In the genomic region with DNA sequence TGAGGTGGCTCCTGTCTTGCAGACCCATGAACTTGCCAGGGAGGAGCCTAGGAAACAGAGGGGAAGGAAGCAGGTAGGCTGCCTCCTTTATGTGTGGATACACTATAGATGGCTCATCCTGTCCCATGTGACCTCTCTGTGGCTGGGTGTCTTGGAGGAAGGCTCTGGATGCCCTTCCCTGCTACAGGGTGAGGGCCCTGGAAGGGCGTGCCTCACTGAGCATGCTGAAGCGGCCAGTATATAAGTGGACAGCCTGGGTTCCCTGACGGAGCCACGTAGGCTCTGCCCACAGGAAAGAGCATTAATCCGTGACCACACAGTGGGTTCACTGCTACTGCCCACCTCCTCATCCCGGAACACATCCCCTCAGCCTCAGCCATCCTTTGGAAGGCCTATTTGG, we compare ENCODE assay signal across 34 mouse cellular contexts. TPM values are rescaled to one million over a fixed set of nuclear protein-coding genes. Genes with fewer than 3 reads are reported as not detected.
DNase-seq lines count a peak whose midpoint lies in the region; ATAC-seq and TF ChIP-seq lines count a peak whose summit lies in the region.
"Had no signal": no experiment of that assay in that cellular context is flagged by ENCODE, and none has a peak within 500 bp of the region (broad histone marks: within the 10 kb centered on the region; RNA-seq: fewer than 3 reads in every experiment).

No protein-coding gene starts in this region.

- no peak overlapping the region for H3K4me2 ChIP-seq in kidney, embryonic 16.5 days (replicated peaks; ENCODE audit: low read depth, low read length)
- H3K4me2 ChIP-seq in lung, embryonic 16.5 days (ENCODE audit: low read depth, low read length): no peak overlapping the region
- no peak overlapping the region for H3K4me2 ChIP-seq in stomach, postnatal 0 days (replicated peaks; ENCODE audit: low read depth)
- H3K4me2 ChIP-seq in forebrain, embryonic 12.5 days: no peak overlapping the region
- H3K4me2 ChIP-seq: embryonic facial prominence, embryonic 12.5 days; limb, embryonic 13.5 days; liver, embryonic 12.5 days; lung, embryonic 14.5 days; midbrain, embryonic 12.5 days had no signal

- H3K27me3 ChIP-seq in kidney, embryonic 16.5 days (ENCODE audit: insufficient read depth, low read length): no peaks in the 10 kb centered on the region
- no peaks in the 10 kb centered on the region for H3K27me3 ChIP-seq in lung, embryonic 16.5 days (ENCODE audit: control insufficient read depth, insufficient read depth, low read depth, low read length)
- no peaks in the 10 kb centered on the region for H3K27me3 ChIP-seq in stomach, postnatal 0 days (ENCODE audit: control insufficient read depth, insufficient read depth, low read length)
- H3K27me3 ChIP-seq in forebrain, embryonic 12.5 days: no peaks in the 10 kb centered on the region
- H3K27me3 ChIP-seq: embryonic facial prominence, embryonic 12.5 days; limb, embryonic 13.5 days; midbrain, embryonic 12.5 days had no signal

- WGBS in kidney, embryonic 16.5 days: 52% methylated on average over 6 of the region's 6 CpGs
- 64% methylated on average over 6 of the region's 6 CpGs for WGBS in lung, embryonic 16.5 days
- WGBS in stomach, postnatal 0 days: 73% methylated on average over 6 of the region's 6 CpGs
- 84% methylated on average over 6 of the region's 6 CpGs for WGBS in forebrain, embryonic 12.5 days

- no peak overlapping the region for H3K9ac ChIP-seq in kidney, embryonic 16.5 days (replicated peaks; ENCODE audit: low read length)
- H3K9ac ChIP-seq in lung, embryonic 16.5 days (ENCODE audit: low read length): no peak overlapping the region
- no peak overlapping the region for H3K9ac ChIP-seq in stomach, postnatal 0 days (ENCODE audit: low read length)
- H3K9ac ChIP-seq in forebrain, embryonic 12.5 days: no peak overlapping the region
- H3K9ac ChIP-seq: embryonic facial prominence, embryonic 12.5 days; limb, embryonic 13.5 days; liver, embryonic 12.5 days; lung, embryonic 14.5 days; midbrain, embryonic 12.5 days had no signal

- H3K4me3 ChIP-seq in kidney, embryonic 16.5 days (ENCODE audit: low read length): no peak overlapping the region
- no peak overlapping the region for H3K4me3 ChIP-seq in lung, embryonic 16.5 days (ENCODE audit: low read length)
- no peak overlapping the region for H3K4me3 ChIP-seq in stomach, postnatal 0 days (ENCODE audit: low read depth, low read length)
- no peak overlapping the region for H3K4me3 ChIP-seq in forebrain, embryonic 12.5 days (replicated peaks)
- H3K4me3 ChIP-seq: embryonic facial prominence, embryonic 12.5 days; layer of hippocampus, adult 2 months; left cerebral cortex, adult 2 months; limb, embryonic 13.5 days; liver, embryonic 12.5 days; megakaryocyte, embryonic 14.5 days; midbrain, embryonic 12.5 days had no signal

- TF ChIP-seq EP300 in stomach, postnatal 0 days (optimal IDR thresholded peaks at IDR 0.05): no peak

- no peaks in the 10 kb centered on the region for H3K4me1 ChIP-seq in kidney, embryonic 16.5 days (ENCODE audit: insufficient read depth, low read length)
- no peaks in the 10 kb centered on the region; the same call in 1 of the 2 replicates for H3K4me1 ChIP-seq in lung, embryonic 16.5 days (replicated peaks; ENCODE audit: control insufficient read depth, insufficient read depth, low read length)
- no peaks in the 10 kb centered on the region for H3K4me1 ChIP-seq in stomach, postnatal 0 days (replicated peaks; ENCODE audit: control insufficient read depth, insufficient read depth)
- H3K4me1 ChIP-seq in forebrain, embryonic 12.5 days: no peaks in the 10 kb centered on the region
- H3K4me1 ChIP-seq: embryonic facial prominence, embryonic 12.5 days; limb, embryonic 13.5 days; midbrain, embryonic 12.5 days had no signal

- H3K9me3 ChIP-seq in kidney, embryonic 16.5 days (ENCODE audit: low read length): no peaks in the 10 kb centered on the region
- H3K9me3 ChIP-seq in lung, embryonic 16.5 days (ENCODE audit: control insufficient read depth, low read length): no peaks in the 10 kb centered on the region
- H3K9me3 ChIP-seq in stomach, postnatal 0 days (ENCODE audit: control insufficient read depth, low read length): no peaks in the 10 kb centered on the region
- H3K9me3 ChIP-seq in forebrain, embryonic 12.5 days: no peaks in the 10 kb centered on the region
- H3K9me3 ChIP-seq: embryonic facial prominence, embryonic 12.5 days; limb, embryonic 13.5 days; liver, embryonic 12.5 days; megakaryocyte, embryonic 14.5 days; midbrain, embryonic 12.5 days had no signal

- no peak for TF ChIP-seq CTCF in stomach, postnatal 0 days (IDR thresholded peaks at IDR 0.05; ENCODE audit: low read depth)

- H3K36me3 ChIP-seq in kidney, embryonic 16.5 days (ENCODE audit: insufficient read depth, low read length): no peaks in the 10 kb centered on the region
- H3K36me3 ChIP-seq in lung, embryonic 16.5 days (ENCODE audit: control insufficient read depth, insufficient read depth, low read length): no peaks in the 10 kb centered on the region
- H3K36me3 ChIP-seq in stomach, postnatal 0 days (ENCODE audit: control insufficient read depth, insufficient read depth, low read length): no peaks in the 10 kb centered on the region
- H3K36me3 ChIP-seq in forebrain, embryonic 12.5 days (replicated peaks): no peaks in the 10 kb centered on the region
- H3K36me3 ChIP-seq: embryonic facial prominence, embryonic 12.5 days; limb, embryonic 13.5 days; liver, embryonic 12.5 days; midbrain, embryonic 12.5 days had no signal

- 0 out of 2 replicates have a peak, but pooled peaks have one; percentile 15 for ATAC-seq in kidney, embryonic 16.5 days (ENCODE audit: low FRiP score, low TSS enrichment)
- peak; percentile 68 for ATAC-seq in lung, embryonic 16.5 days (ENCODE audit: low read depth)
- peak; percentile 38; the same call in 1 of the 2 replicates for ATAC-seq in stomach, postnatal 0 days (ENCODE audit: low FRiP score, low TSS enrichment)
- ATAC-seq in forebrain, embryonic 12.5 days (ENCODE audit: low FRiP score): no peak
- ATAC-seq: CD4-positive, CD25-positive, alpha-beta regulatory T cell, adult 4 months; forebrain, embryonic 16.5 days; hindbrain, embryonic 16.5 days had no signal

- DNase-seq in kidney, postnatal 36 days: no peak
- peak; percentile 65 for DNase-seq in lung, postnatal 25 days (ENCODE audit: low spot score)
- no peak for DNase-seq in stomach, postnatal 0 days (ENCODE audit: low spot score)
- DNase-seq in ovary, postnatal 10 days (ENCODE audit: low spot score): no peak
- DNase-seq: adrenal gland, postnatal 14 days; cerebellum, adult 11 months; cerebellum, adult 9-10 months; cerebellum, postnatal 36 days; heart, postnatal 14 days; kidney, adult 8-10 months; kidney, postnatal 25 days; lung, embryonic 14.5 days; retina, postnatal 1 day; right cerebral cortex, postnatal 14 days; thymus, postnatal 4 days had no signal

- no peak overlapping the region for H3K27ac ChIP-seq in kidney, embryonic 16.5 days (ENCODE audit: low read length)
- peak overlapping the region; percentile 67 for H3K27ac ChIP-seq in lung, embryonic 16.5 days (ENCODE audit: low read length)
- H3K27ac ChIP-seq in stomach, postnatal 0 days (replicated peaks): no peak overlapping the region
- no peak overlapping the region for H3K27ac ChIP-seq in forebrain, embryonic 12.5 days
- H3K27ac ChIP-seq: embryonic facial prominence, embryonic 12.5 days; layer of hippocampus, adult 2 months; left cerebral cortex, adult 2 months; limb, embryonic 13.5 days; liver, embryonic 12.5 days; midbrain, embryonic 12.5 days had no signal

RNA-seq across cellular contexts. Expression of gene Ace3, which starts 5.0 kb away (rescaled TPM):
- not detected in 2 replicates for polyA plus RNA-seq in kidney, embryonic 16.5 days (2015; fragmentation: Nextera tagmentation; extraction: Ambion mirVana)
- polyA plus RNA-seq in lung, embryonic 16.5 days (2015; fragmentation: Nextera tagmentation; extraction: Ambion mirVana): 0.34 and 0.45 TPM in 2 replicates
- polyA plus RNA-seq in stomach, postnatal 0 days (2015; fragmentation: Nextera tagmentation; extraction: Ambion mirVana): not detected in 2 replicates
- polyA plus RNA-seq in forebrain, embryonic 12.5 days (2016; fragmentation: Nextera tagmentation; extraction: Ambion mirVana): not detected in 2 replicates
- polyA plus RNA-seq: CD4-positive, CD25-positive, alpha-beta regulatory T cell, adult 4 months; embryonic facial prominence, embryonic 12.5 days; forebrain, embryonic 16.5 days; heart, embryonic 14.5 days; hindbrain, embryonic 11.5 days; hindbrain, embryonic 16.5 days; intestine, embryonic 14.5 days; limb, embryonic 13.5 days; liver, embryonic 12.5 days; lung, embryonic 14.5 days; midbrain, embryonic 12.5 days; neural tube, embryonic 14.5 days; stomach, embryonic 16.5 days; thymus, postnatal 0 days had no signal

RNA-seq across cellular contexts. Expression of gene Kcnh6, which starts 18.5 kb away (rescaled TPM):
- 0.19 and 0.25 TPM in 2 replicates for polyA plus RNA-seq in kidney, embryonic 16.5 days (2015; fragmentation: Nextera tagmentation; extraction: Ambion mirVana)
- polyA plus RNA-seq in lung, embryonic 16.5 days (2015; fragmentation: Nextera tagmentation; extraction: Ambion mirVana): 0.23 and 0.34 TPM in 2 replicates
- polyA plus RNA-seq in stomach, postnatal 0 days (2015; fragmentation: Nextera tagmentation; extraction: Ambion mirVana): 0.54 and 0.55 TPM in 2 replicates
- 0.36 and 0.64 TPM in 2 replicates for polyA plus RNA-seq in forebrain, embryonic 12.5 days (2016; fragmentation: Nextera tagmentation; extraction: Ambion mirVana)

RNA-seq across cellular contexts. Expression of gene Ace, which starts 21.7 kb away (rescaled TPM):
- 17.5 and 18.6 TPM in 2 replicates for polyA plus RNA-seq in kidney, embryonic 16.5 days (2015; fragmentation: Nextera tagmentation; extraction: Ambion mirVana)
- 16.2 and 17.9 TPM in 2 replicates for polyA plus RNA-seq in lung, embryonic 16.5 days (2015; fragmentation: Nextera tagmentation; extraction: Ambion mirVana)
- polyA plus RNA-seq in stomach, postnatal 0 days (2015; fragmentation: Nextera tagmentation; extraction: Ambion mirVana): 2.1 and 2.4 TPM in 2 replicates
- polyA plus RNA-seq in forebrain, embryonic 12.5 days (2016; fragmentation: Nextera tagmentation; extraction: Ambion mirVana): 0.60 and 0.78 TPM in 2 replicates
- polyA plus RNA-seq: CD4-positive, CD25-positive, alpha-beta regulatory T cell, adult 4 months had no signal

RNA-seq across cellular contexts. Expression of gene Cyb561, which starts 36.3 kb away (rescaled TPM):
- 33.9 and 37.3 TPM in 2 replicates for polyA plus RNA-seq in kidney, embryonic 16.5 days (2015; fragmentation: Nextera tagmentation; extraction: Ambion mirVana)
- 41.9 and 44.6 TPM in 2 replicates for polyA plus RNA-seq in lung, embryonic 16.5 days (2015; fragmentation: Nextera tagmentation; extraction: Ambion mirVana)
- 56.1 and 58.3 TPM in 2 replicates for polyA plus RNA-seq in stomach, postnatal 0 days (2015; fragmentation: Nextera tagmentation; extraction: Ambion mirVana)
- polyA plus RNA-seq in forebrain, embryonic 12.5 days (2016; fragmentation: Nextera tagmentation; extraction: Ambion mirVana): 13.2 and 14.6 TPM in 2 replicates

RNA-seq across cellular contexts. Expression of gene Dcaf7, which starts 47.2 kb away (rescaled TPM):
- polyA plus RNA-seq in kidney, embryonic 16.5 days (2015; fragmentation: Nextera tagmentation; extraction: Ambion mirVana): 73.6 and 74.7 TPM in 2 replicates
- polyA plus RNA-seq in lung, embryonic 16.5 days (2015; fragmentation: Nextera tagmentation; extraction: Ambion mirVana): 58.8 and 63.4 TPM in 2 replicates
- polyA plus RNA-seq in stomach, postnatal 0 days (2015; fragmentation: Nextera tagmentation; extraction: Ambion mirVana): 25.9 and 28.1 TPM in 2 replicates
- polyA plus RNA-seq in forebrain, embryonic 12.5 days (2016; fragmentation: Nextera tagmentation; extraction: Ambion mirVana): 118 and 129 TPM in 2 replicates
